Mouse (Mus musculus) small intestine, adult 2 months (tissue): ENCODE results near the gene Nfasc. TPM values are rescaled to one million over a fixed set of nuclear protein-coding genes. Genes with fewer than 3 reads are reported as not detected.

Source experiments
- H3K27ac ChIP-seq: fragments of 200-500 bp; 2 replicates; pipeline ENCODE4 v1.5.1; 2012; ENCODE audit warnings: low read depth, low read length, control low read depth, inconsistent platforms; ENCODE audit not compliant: insufficient read depth
- H3K27me3 ChIP-seq: fragments of 200-500 bp; 2 replicates; pipeline ENCODE4 v1.6.1; 2012; ENCODE audit warnings: mild to moderate bottlenecking, moderate library complexity, low read length, inconsistent platforms; ENCODE audit not compliant: control insufficient read depth, insufficient read depth
- H3K36me3 ChIP-seq: fragments of 200-500 bp; 2 replicates; pipeline ENCODE4 v1.6.1; 2012; ENCODE audit warnings: mild to moderate bottlenecking, low read length, control low read depth, inconsistent platforms; ENCODE audit not compliant: control insufficient read depth, insufficient read depth
- H3K4me1 ChIP-seq: fragments of 200-500 bp; 2 replicates; pipeline ENCODE4 v1.6.1; 2012; ENCODE audit warnings: low read length, inconsistent platforms, mixed read lengths; ENCODE audit not compliant: control insufficient read depth, insufficient read depth, insufficient read length
- H3K4me3 ChIP-seq: fragments of 200-500 bp; 2 replicates; pipeline ENCODE4 v1.5.1; 2012; ENCODE audit warnings: low read depth, mild to moderate bottlenecking, control low read depth, inconsistent platforms, low read length, moderate library complexity
- CTCF ChIP-seq: fragments of 200-500 bp; IDR thresholded peaks from 2 replicates; pipeline ENCODE4 v1.5.1; 2012; ENCODE audit warnings: low read depth, mild to moderate bottlenecking, control low read depth, inconsistent platforms, low read length, moderate library complexity, mixed read lengths; ENCODE audit not compliant: insufficient replicate concordance, insufficient read length; ENCODE audit errors: extremely low read depth
- POLR2A ChIP-seq: fragments of 200-500 bp; IDR thresholded peaks from 2 replicates; pipeline ENCODE4 v1.6.1; 2012; ENCODE audit warnings: low read depth, mild to moderate bottlenecking, control low read depth, inconsistent platforms, low read length, moderate library complexity
- WGBS: fragments of 180-500 bp; shearing (Covaris S2); methylation state at CpG from one replicate; pipeline ENCODE4 v1.1.7; 2018; 5-methylcytosine and 5-hydroxymethylcytosine counted together
- polyA plus RNA-seq: library from polyadenylated mRNA; depleted of rRNA; stranded (reverse); fragments of >200 nt; gene quantifications from 2 replicates; pipeline ENCODE4 v1.2.3, GENCODE M21; 2012

Nfasc gene
- polyA plus RNA-seq, 1 experiment, result 0.90 TPM

GRCm38 (mm10) chr1:132732307-132732706 lies 9.3 kb downstream of the Nfasc start:
- 77% methylated on average over 12 of the region's 12 CpGs for WGBS
- peaks cover 3% of the 10 kb centered on the region; the same call in 1 of the 2 replicates for H3K27me3 ChIP-seq
- H3K4me3 ChIP-seq, result no peak overlapping the region

GRCm38 (mm10) chr1:132727548-132727947 lies 14.0 kb downstream of the Nfasc start:
- Histone ChIP-seq H3K36me3 (no peaks in the 10 kb centered on the region), H3K27me3 (no peaks in the 10 kb centered on the region), H3K4me1 (no peaks in the 10 kb centered on the region), H3K27ac (no peak overlapping the region), H3K4me3 (no peak overlapping the region)
- TF ChIP-seq CTCF, result no peak
- no peak for TF ChIP-seq POLR2A
- WGBS, result 29% methylated on average over 2 of the region's 2 CpGs

More at GRCm38 (mm10) chr1:132732307-132732706, 9.3 kb downstream of the Nfasc start:
- no peaks in the 10 kb centered on the region for H3K36me3 ChIP-seq
- H3K27ac ChIP-seq, result no peak overlapping the region
- H3K4me1 ChIP-seq, result no peaks in the 10 kb centered on the region
- TF ChIP-seq POLR2A (no peak), CTCF (no peak)

- no peaks in the 10 kb centered on the region for H3K36me3 ChIP-seq
- H3K27me3 ChIP-seq, result no peaks in the 10 kb centered on the region
- H3K4me1 ChIP-seq, result no peaks in the 10 kb centered on the region
- no peak for TF ChIP-seq CTCF
- no peak for TF ChIP-seq POLR2A
- no peak overlapping the region for H3K27ac ChIP-seq
- no peak overlapping the region for H3K4me3 ChIP-seq
- WGBS, result 56% methylated on average over 4 of the region's 4 CpGs
Measured at GRCm38 (mm10) chr1:132722362-132722761, 19.2 kb downstream of the Nfasc start.

GRCm38 (mm10) chr1:132721266-132721665 lies 20.3 kb downstream of the Nfasc start:
- no peak overlapping the region for H3K27ac ChIP-seq
- H3K27me3 ChIP-seq, result no peaks in the 10 kb centered on the region
- H3K4me3 ChIP-seq, result no peak overlapping the region
- 54% methylated on average over 3 of the region's 3 CpGs for WGBS
- no peaks in the 10 kb centered on the region for H3K36me3 ChIP-seq
- TF ChIP-seq CTCF, result no peak
- TF ChIP-seq POLR2A, result no peak
- H3K4me1 ChIP-seq, result no peaks in the 10 kb centered on the region

- 61% methylated on average over 5 of the region's 5 CpGs for WGBS
- H3K36me3 ChIP-seq, result no peaks in the 10 kb centered on the region
- TF ChIP-seq POLR2A (no peak), CTCF (no peak)
- H3K27me3 ChIP-seq, result no peaks in the 10 kb centered on the region
- H3K4me3 ChIP-seq, result no peak overlapping the region
- no peak overlapping the region for H3K27ac ChIP-seq
- no peaks in the 10 kb centered on the region for H3K4me1 ChIP-seq
Measured at GRCm38 (mm10) chr1:132718225-132718624, 23.4 kb downstream of the Nfasc start.

- Histone ChIP-seq H3K4me3 (no peak overlapping the region), H3K27ac (no peak overlapping the region), H3K4me1 (no peaks in the 10 kb centered on the region), H3K27me3 (no peaks in the 10 kb centered on the region), H3K36me3 (no peaks in the 10 kb centered on the region)
- 81% methylated on average over 9 of the region's 9 CpGs for WGBS
- no peak for TF ChIP-seq CTCF
- no peak for TF ChIP-seq POLR2A
Measured at GRCm38 (mm10) chr1:132715044-132715443, 26.6 kb downstream of the Nfasc start.

GRCm38 (mm10) chr1:132709419-132709818 lies 32.2 kb downstream of the Nfasc start:
- Histone ChIP-seq H3K27ac (no peak overlapping the region), H3K36me3 (no peaks in the 10 kb centered on the region), H3K4me1 (no peaks in the 10 kb centered on the region), H3K4me3 (no peak overlapping the region), H3K27me3 (no peaks in the 10 kb centered on the region)
- WGBS, result 63% methylated on average over 5 of the region's 5 CpGs
- TF ChIP-seq POLR2A (no peak), CTCF (no peak)

GRCm38 (mm10) chr1:132707301-132707700 lies 34.3 kb downstream of the Nfasc start:
- H3K27ac ChIP-seq, result no peak overlapping the region
- H3K4me1 ChIP-seq, result no peaks in the 10 kb centered on the region
- TF ChIP-seq CTCF (no peak), POLR2A (no peak)
- no peak overlapping the region for H3K4me3 ChIP-seq
- WGBS, result 61% methylated on average over 8 of the region's 8 CpGs
- no peaks in the 10 kb centered on the region for H3K36me3 ChIP-seq
- H3K27me3 ChIP-seq, result no peaks in the 10 kb centered on the region

GRCm38 (mm10) chr1:132703467-132703866 lies 38.1 kb downstream of the Nfasc start:
- Histone ChIP-seq H3K4me1 (no peaks in the 10 kb centered on the region), H3K36me3 (no peaks in the 10 kb centered on the region), H3K27ac (no peak overlapping the region), H3K27me3 (no peaks in the 10 kb centered on the region), H3K4me3 (no peak overlapping the region)
- 12% methylated on average over 5 of the region's 5 CpGs for WGBS
- TF ChIP-seq POLR2A, result no peak
- TF ChIP-seq CTCF, result no peak
